Mouse (Mus musculus) MEL (cell line): ENCODE results near the gene Pde3b. TPM values are rescaled to one million over a fixed set of nuclear protein-coding genes. Genes with fewer than 3 reads are reported as not detected.

Experiments used
- DNase-seq: peaks from one replicate; pipeline ENCODE4 v3.0.0; 2011; ENCODE audit warnings: low read depth, low spot score
- H3K27ac ChIP-seq: 2 replicates; pipeline ENCODE4 v1.5.1; 2012; ENCODE audit warnings: low read depth, mild to moderate bottlenecking, control low read depth, low read length, moderate library complexity; ENCODE audit not compliant: control insufficient read depth
- H3K27me3 ChIP-seq, 2 experiments: fragments of 150-350 bp in 1 of 2; sonication (generic) in 1 of 2; 2 replicates each; pipeline ENCODE4 v1.6.1; 2012; ENCODE audit warnings: low read length in 2 of 2, mild to moderate bottlenecking in 2 of 2, improper control_type of control experiment in 1 of 2, moderate library complexity in 1 of 2; ENCODE audit not compliant: insufficient read depth in 2 of 2, control insufficient read depth in 1 of 2
- H3K36me3 ChIP-seq, 2 experiments: 2 replicates each; pipeline ENCODE4 v1.6.1; 2012 to 2014; ENCODE audit warnings: low read length in 2 of 2, improper control_type of control experiment in 1 of 2, inconsistent platforms in 1 of 2, mild to moderate bottlenecking in 1 of 2; ENCODE audit not compliant: insufficient read depth in 2 of 2, control insufficient read depth in 1 of 2
- H3K4me1 ChIP-seq, 2 experiments: fragments of 150-350 bp in 1 of 2; sonication (generic) in 1 of 2; 2 replicates each; pipeline ENCODE4 v1.6.1; 2012; ENCODE audit warnings: low read length in 2 of 2, improper control_type of control experiment in 1 of 2, mild to moderate bottlenecking in 1 of 2; ENCODE audit not compliant: insufficient read depth in 2 of 2, control insufficient read depth in 1 of 2
- H3K4me3 ChIP-seq, 2 experiments: fragments of 150-350 bp in 1 of 2; sonication (generic) in 1 of 2; 2 replicates each; pipeline ENCODE4 v1.5.1; 2012; ENCODE audit warnings: low read depth in 2 of 2, low read length in 2 of 2, mild to moderate bottlenecking in 2 of 2, moderate library complexity in 2 of 2, control low read depth in 1 of 2, improper control_type of control experiment in 1 of 2; ENCODE audit not compliant: control insufficient read depth in 1 of 2, insufficient read depth in 1 of 2
- H3K79me2 ChIP-seq: 2 replicates; pipeline ENCODE4 v1.6.1; 2012; ENCODE audit warnings: mild to moderate bottlenecking, low read length, moderate library complexity; ENCODE audit not compliant: control insufficient read depth, poor library complexity, insufficient read depth
- H3K9ac ChIP-seq: 2 replicates; pipeline ENCODE4 v1.6.1; 2012; ENCODE audit warnings: low read depth, mild to moderate bottlenecking, control low read depth, low read length, moderate library complexity; ENCODE audit not compliant: control insufficient read depth, poor library complexity, severe bottlenecking
- H3K9me3 ChIP-seq: fragments of 150-350 bp; sonication (generic); replicated peaks from 2 replicates; pipeline ENCODE4 v1.6.1; 2012; ENCODE audit warnings: mild to moderate bottlenecking, low read length, improper control_type of control experiment, moderate library complexity; ENCODE audit not compliant: insufficient read depth
- CTCF ChIP-seq, 3 experiments: IDR thresholded peaks in 2 of 3; conservative IDR thresholded peaks in 1 of 3; 2 replicates each; pipeline ENCODE4 v1.5.1; 2011 to 2012; ENCODE audit warnings: low read length in 3 of 3, low read depth in 2 of 3, mild to moderate bottlenecking in 2 of 3, improper control_type of control experiment in 1 of 3, inconsistent platforms in 1 of 3, mixed read lengths in 1 of 3, moderate library complexity in 1 of 3; ENCODE audit not compliant: control insufficient read depth in 1 of 3, insufficient read depth in 1 of 3, poor library complexity in 1 of 3, severe bottlenecking in 1 of 3
- E2F4 ChIP-seq: IDR thresholded peaks from 2 replicates; pipeline ENCODE4 v1.6.1; 2011; ENCODE audit warnings: low read depth, low read length, improper control_type of control experiment, borderline replicate concordance
- EP300 ChIP-seq, 2 experiments: IDR thresholded peaks; 2 replicates each; pipeline ENCODE4 v1.6.1; 2011; ENCODE audit warnings: improper control_type of control experiment in 2 of 2, low read length in 2 of 2, low read depth in 1 of 2, mild to moderate bottlenecking in 1 of 2
- MAFK ChIP-seq: IDR thresholded peaks from 2 replicates; pipeline ENCODE4 v1.6.1; 2011; ENCODE audit warnings: low read depth, mild to moderate bottlenecking, low read length, improper control_type of control experiment, borderline replicate concordance
- MEF2A ChIP-seq: IDR thresholded peaks from 2 replicates; pipeline ENCODE4 v1.6.1; 2014; ENCODE audit warnings: low read depth, mild to moderate bottlenecking, inconsistent platforms, low read length, improper control_type of control experiment; ENCODE audit not compliant: poor library complexity, insufficient replicate concordance, severe bottlenecking; ENCODE audit errors: extremely low read depth
- POLR2A ChIP-seq, 2 experiments: IDR thresholded peaks; 2 replicates each; pipeline ENCODE4 v1.6.1; 2011 to 2012; ENCODE audit warnings: low read length in 2 of 2, mild to moderate bottlenecking in 2 of 2, control low read depth in 1 of 2, improper control_type of control experiment in 1 of 2, low read depth in 1 of 2, moderate library complexity in 1 of 2; ENCODE audit not compliant: control insufficient read depth in 1 of 2, insufficient read depth in 1 of 2, poor library complexity in 1 of 2
- POLR2AphosphoS5 ChIP-seq: IDR thresholded peaks from 2 replicates; pipeline ENCODE4 v1.6.1; 2012; ENCODE audit warnings: low read depth, borderline replicate concordance, mild to moderate bottlenecking, inconsistent platforms, low read length, moderate library complexity, mixed read lengths
- USF1 ChIP-seq: IDR thresholded peaks from 2 replicates; pipeline ENCODE4 v1.6.1; 2014; ENCODE audit warnings: low read depth, mild to moderate bottlenecking, inconsistent platforms, low read length, improper control_type of control experiment, moderate library complexity
- ZMIZ1 ChIP-seq: IDR thresholded peaks from 2 replicates; pipeline ENCODE4 v1.6.1; 2012; ENCODE audit warnings: low read depth, mild to moderate bottlenecking, inconsistent platforms, low read length, improper control_type of control experiment, moderate library complexity
- polyA plus RNA-seq, 2 experiments: library from polyadenylated mRNA; stranded (reverse) in 1 of 2; unstranded in 1 of 2; fragments of >175 nt in 1 of 2; fragments of >200 nt in 1 of 2; gene quantifications; 2 replicates each; pipeline versions ENCODE4 v1.2.1 to v1.2.4; 2012; ENCODE audit warnings: low replicate concordance in 2 of 2, low read depth in 1 of 2; ENCODE audit not compliant: insufficient read length in 2 of 2, insufficient read depth in 1 of 2, missing spikeins in 1 of 2
- total RNA-seq: library from RNA; depleted of rRNA; stranded (reverse); fragments of 300-350 nt; gene quantifications from 2 replicates; pipeline ENCODE4 v1.2.3, GENCODE M21; 2012

Gene Pde3b
- total and polyA plus RNA-seq, 3 experiments = 4.5 to 36.6 (median 9.9) TPM

GRCm38 (mm10) chr7:114481429-114481931, 66.4 kb downstream of the Pde3b start:
- Histone ChIP-seq H3K79me2 (peaks cover 11% of the 10 kb centered on the region), H3K36me3 (peaks cover 0 to 55% of the 10 kb centered on the region in 2 experiments; a peak in 2 of 4 replicates), H3K27me3 (no peaks in the 10 kb centered on the region), H3K4me3 (peak overlapping the region in 1 of 2 experiments; percentile 50; a peak in 1 of 4 replicates), H3K27ac (peak overlapping the region; percentile 88), H3K4me1 (peaks cover 18 to 43% of the 10 kb centered on the region in 2 experiments), H3K9me3 (no peaks in the 10 kb centered on the region), H3K9ac (peak overlapping the region; percentile 58)
- DNase-seq = no peak
- TF ChIP-seq POLR2AphosphoS5 (no peak), USF1 (peak; percentile 70), MEF2A (no peak), E2F4 (no peak), POLR2A (IDR thresholded peaks at IDR 0.05; ENCODE audit: control insufficient read depth in 1 of 2, insufficient read depth in 1 of 2, low read depth in 1 of 2, low read length in 2 of 2, poor library complexity in 1 of 2) (no peak), EP300 (IDR thresholded peaks at IDR 0.05; ENCODE audit: low read depth in 1 of 2, low read length in 2 of 2) (no peak)

- Histone ChIP-seq H3K9ac (no peak overlapping the region), H3K9me3 (no peaks in the 10 kb centered on the region), H3K36me3 (peaks cover 0 to 8% of the 10 kb centered on the region in 2 experiments; a peak in 2 of 4 replicates), H3K4me1 (peaks cover 0 to 6% of the 10 kb centered on the region in 2 experiments; a peak in 2 of 4 replicates), H3K27me3 (no peaks in the 10 kb centered on the region), H3K27ac (no peak overlapping the region), H3K4me3 (no peak overlapping the region), H3K79me2 (no peaks in the 10 kb centered on the region)
- DNase-seq = no peak
- TF ChIP-seq POLR2AphosphoS5 (no peak), MAFK (peak; percentile 65)
Observed at GRCm38 (mm10) chr7:114492540-114492939, 77.5 kb downstream of the Pde3b start.

DNA sequence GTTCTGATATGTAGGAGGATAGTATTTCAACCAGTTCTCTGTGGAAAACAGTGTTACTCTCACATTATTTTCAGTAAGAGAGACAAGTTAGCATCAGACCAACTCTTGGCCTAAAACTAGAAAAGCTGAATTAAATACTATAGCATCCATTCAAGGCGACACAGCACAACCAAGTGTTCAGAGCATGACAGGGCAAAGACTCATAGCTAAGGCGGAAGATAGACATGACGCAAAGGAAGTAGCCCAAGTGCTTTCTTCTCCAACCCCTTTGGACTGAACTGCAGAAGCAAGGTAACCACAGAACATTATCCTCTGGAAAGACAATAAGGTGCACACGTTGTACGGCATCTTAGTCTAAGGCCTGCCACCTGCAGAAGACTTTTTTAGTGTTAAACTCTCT, 79.0 kb downstream of the Pde3b start:
- peaks cover 0 to 4% of the 10 kb centered on the region in 2 experiments; a peak in 2 of 4 replicates for H3K4me1 ChIP-seq
- TF ChIP-seq CTCF (IDR thresholded peaks at IDR 0.05 in 2 of 3, conservative IDR thresholded peaks at IDR 0.05 in 1 of 3; ENCODE audit: control insufficient read depth in 1 of 3, insufficient read depth in 1 of 3, low read depth in 2 of 3, low read length in 3 of 3, poor library complexity in 1 of 3, severe bottlenecking in 1 of 3) (peak in 1 of 3 experiments; percentile 4; a peak in 1 of 6 replicates), ZMIZ1 (no peak)
- no peak overlapping the region for H3K9ac ChIP-seq
- H3K9me3 ChIP-seq = no peaks in the 10 kb centered on the region
- no peaks in the 10 kb centered on the region for H3K27me3 ChIP-seq
- no peak for DNase-seq
- no peaks in the 10 kb centered on the region for H3K79me2 ChIP-seq
- no peak overlapping the region for H3K27ac ChIP-seq
- H3K4me3 ChIP-seq = no peak overlapping the region
- peaks cover 0 to 7% of the 10 kb centered on the region in 2 experiments; a peak in 2 of 4 replicates for H3K36me3 ChIP-seq
